Mouse (Mus musculus) testis, postnatal 10 days (tissue): ENCODE data around the gene Fbxo9.
"Not testable (repeated sequence)": the region's sequence is repeated elsewhere in the genome, so short reads cannot be mapped to it uniquely, and the experiment has no call there.

Experiments used
- DNase-seq: peaks from one replicate; pipeline ENCODE4 v3.0.0; 2021; ENCODE audit warnings: low spot score

The Fbxo9 gene

DNA sequence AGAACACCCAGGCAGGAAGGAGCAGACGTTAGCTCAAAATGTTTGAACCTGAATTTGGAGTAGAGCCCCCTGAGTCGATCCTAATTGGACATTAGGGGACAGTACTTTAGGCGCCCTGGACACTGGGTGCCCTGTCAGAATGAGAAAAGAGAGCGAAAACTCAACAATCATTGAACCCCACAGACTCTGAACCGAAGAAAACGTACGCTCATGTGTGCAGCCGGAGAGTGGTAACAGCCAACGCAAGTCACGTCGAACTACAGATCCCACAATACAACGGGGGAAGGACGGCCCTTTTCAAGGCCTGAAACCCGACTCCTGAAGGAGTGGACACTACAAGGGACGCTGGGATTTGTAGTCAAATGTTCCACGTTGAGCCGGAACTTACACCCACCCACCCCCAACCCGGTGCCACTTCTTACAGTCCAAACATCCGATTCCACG, at the start of gene Fbxo9, which contains the start of gene Ick:
Gene Fbxo9 (minus strand): TSS at position 270 of the 444 bp plus-strand sequence.
Gene Ick (plus strand): TSS at position 397 of the 444 bp plus-strand sequence.
- DNase-seq: peak; percentile 82

- DNase-seq: no peak
Measured at GRCm38 (mm10) chr9:78157221-78157620, 48.4 kb upstream of the Fbxo9 start.

DNA sequence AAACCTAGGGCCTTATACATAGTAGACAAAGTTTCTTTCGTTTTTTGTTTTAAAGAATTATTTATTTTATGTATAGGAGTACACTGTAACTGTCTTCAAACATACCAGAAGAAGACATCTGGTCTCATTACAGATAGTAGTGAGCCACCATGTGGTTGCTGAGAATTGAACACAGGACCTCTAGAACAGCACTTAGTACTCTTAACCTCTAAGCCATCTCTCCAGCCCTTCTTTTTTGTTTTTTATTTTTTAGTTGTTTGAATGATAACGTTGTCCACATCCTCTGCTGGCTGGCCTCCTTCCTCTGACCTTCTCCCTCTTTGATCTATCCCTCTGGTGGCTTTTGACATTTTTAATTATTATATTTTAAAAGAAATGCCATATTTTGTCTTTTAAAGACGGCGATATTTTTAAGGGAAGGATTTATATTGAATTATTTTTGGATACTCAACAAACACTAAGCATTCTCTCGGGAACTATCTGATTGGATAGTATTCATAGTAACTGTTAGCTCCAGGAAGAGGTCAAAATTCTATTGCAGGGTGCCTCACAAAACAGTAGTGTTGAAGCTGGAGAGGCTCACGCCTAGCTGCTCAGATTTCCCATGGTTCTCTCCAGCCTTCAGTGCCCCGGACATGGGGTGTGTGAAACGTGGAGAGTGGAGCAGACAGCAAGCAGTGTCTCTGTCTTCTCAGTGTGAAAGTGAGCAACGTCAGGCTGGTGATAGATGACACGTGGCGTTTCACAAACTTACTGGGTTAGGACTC, 45.5 kb upstream of the Fbxo9 start:
- no peak for DNase-seq

DNA sequence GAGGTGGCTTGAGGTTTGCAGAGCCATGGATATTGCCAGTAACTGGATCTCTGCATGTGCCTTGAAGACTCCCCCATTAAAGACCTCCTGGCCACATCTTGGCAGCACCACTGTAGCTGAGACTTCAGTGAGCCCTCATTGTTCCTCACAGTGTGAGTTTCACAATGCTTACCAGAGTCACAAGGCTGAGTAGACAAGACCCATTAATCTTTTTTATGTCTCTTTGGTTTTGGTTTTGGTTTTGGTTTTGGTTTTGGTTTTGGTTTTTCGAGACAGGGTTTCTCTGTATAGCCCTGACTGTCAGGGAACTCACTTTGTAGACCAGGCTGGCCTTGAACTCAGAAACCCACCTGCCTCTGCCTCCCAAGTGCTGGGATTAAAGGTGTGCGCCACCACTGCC, 40.9 kb upstream of the Fbxo9 start:
- not testable (repeated sequence) for DNase-seq

DNA sequence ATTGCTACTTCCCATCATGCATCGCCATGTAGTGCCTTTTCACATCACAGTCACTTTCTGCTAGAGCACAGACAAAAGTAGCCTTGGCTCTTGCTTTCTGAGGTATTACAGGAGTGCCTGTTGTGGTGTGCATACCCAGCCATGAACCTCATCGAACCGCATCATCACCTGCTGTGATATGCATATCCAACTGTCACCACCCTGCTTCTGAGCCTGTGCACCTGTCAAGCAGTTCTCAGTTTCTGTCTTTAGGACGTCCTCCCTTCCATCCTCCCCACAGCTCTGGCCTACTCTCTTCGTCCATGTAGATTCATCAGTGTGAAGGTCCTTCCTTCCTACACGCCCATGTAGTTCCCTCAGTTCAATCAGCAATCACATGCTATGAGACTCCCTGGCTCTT, 39.3 kb upstream of the Fbxo9 start:
- no peak for DNase-seq

- DNase-seq: no peak
Measured at GRCm38 (mm10) chr9:78146627-78147026, 37.8 kb upstream of the Fbxo9 start.

DNA sequence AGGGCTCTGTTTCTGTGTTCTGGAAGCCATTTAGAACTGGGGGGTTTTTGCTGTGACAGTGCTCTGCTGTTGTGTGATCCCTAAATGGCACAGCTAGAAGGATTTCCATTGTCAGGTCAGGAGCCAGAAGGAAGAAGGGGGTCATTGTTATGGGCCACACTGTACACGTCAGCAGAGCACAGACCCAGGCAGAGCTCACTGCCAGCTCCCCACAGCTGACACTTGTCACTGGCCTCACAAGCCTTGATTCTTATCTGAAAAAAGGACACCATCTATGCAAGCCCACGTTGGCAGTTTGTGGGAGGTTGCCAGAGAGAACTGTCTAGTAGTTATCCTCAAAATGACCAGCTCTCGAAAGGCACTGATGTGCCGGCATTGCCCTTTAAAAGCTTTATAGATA, 37.2 kb upstream of the Fbxo9 start:
- no peak for DNase-seq

DNA sequence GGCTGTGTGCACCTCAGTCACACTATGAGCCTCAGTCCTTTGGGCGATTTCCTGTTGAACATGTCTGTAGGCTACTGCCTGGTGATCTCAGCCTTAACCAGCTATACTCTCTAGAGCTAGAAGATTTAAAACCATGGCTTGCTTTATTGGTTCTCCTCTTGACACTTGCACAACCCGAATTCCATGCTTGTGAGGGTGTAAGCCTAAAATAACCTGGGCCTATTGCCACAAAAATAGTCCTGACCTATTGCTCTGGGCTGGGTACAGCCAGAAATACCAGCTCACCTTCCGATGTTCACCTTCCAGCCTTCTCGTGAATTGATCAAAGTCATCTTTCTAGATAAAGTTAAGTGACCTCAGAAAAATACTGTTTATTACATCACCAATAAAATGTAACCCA, 30.6 kb upstream of the Fbxo9 start:
- DNase-seq: no peak

- DNase-seq: no peak
Measured at GRCm38 (mm10) chr9:78138044-78138676, 29.3 kb upstream of the Fbxo9 start.

GRCm38 (mm10) chr9:78135658-78136057, 26.8 kb upstream of the Fbxo9 start:
- DNase-seq: no peak

GRCm38 (mm10) chr9:78126643-78127042, 17.8 kb upstream of the Fbxo9 start:
- no peak for DNase-seq

DNA sequence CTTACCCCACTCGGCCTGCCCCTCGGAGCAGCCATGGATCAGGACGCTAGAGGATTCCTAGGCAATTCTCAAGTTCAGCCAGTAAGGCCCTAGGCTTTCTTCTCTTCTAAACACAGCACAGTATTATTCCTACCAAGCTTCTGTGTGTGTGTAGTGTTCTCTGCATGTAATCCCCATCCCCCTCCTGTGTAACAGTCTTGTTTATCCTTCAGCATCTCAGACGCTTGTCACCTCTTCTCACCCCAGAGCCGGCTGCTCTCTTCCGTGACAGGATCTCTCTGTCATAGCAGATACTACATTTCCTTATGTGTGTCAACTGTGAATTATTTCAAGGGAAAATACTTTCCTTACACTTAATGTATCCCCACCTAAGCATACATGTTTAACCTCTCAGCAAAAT, 17.1 kb upstream of the Fbxo9 start:
- no peak for DNase-seq

DNA sequence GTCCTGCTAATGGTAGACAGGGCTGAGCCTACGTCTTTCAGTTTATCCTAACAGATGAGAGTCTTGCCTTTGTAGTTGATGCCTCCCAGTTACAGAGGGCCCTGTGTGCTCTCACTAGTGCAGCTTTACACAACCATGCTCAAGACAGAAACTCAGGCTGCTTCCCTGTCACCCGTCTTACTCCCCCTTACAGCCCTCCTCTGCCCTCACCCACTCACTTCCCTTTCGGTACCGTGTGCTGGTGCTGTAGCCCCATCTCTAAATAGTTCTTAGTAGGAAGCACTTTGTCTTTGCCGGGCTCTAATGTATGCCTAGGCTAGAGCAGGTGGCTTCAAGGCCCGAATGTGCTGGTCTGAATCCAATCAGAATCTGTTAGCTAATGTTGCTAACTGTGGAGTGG, 15.4 kb upstream of the Fbxo9 start:
- no peak for DNase-seq

- DNase-seq: no peak
Measured at GRCm38 (mm10) chr9:78122939-78123712, 14.3 kb upstream of the Fbxo9 start.

DNA sequence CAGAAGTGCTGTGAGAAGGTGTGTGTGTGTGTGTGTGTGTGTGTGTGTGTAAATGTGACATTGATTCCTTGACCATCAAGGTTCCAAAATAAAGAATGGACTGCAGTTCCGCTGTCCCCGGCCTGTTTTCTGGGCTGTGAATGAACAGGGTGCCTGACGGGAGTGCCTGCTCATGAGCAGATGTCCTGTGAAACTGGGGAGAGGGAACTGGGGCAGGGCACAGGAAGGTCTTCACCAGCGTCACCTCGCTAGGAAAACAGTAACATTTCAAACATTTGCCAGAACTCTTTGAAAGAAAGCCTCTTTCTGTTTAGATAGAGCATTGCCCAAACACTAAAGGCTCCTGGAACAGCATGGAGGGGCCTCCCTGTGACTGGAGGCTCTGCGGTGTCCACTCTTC, 13.1 kb upstream of the Fbxo9 start:
- no peak for DNase-seq

DNA sequence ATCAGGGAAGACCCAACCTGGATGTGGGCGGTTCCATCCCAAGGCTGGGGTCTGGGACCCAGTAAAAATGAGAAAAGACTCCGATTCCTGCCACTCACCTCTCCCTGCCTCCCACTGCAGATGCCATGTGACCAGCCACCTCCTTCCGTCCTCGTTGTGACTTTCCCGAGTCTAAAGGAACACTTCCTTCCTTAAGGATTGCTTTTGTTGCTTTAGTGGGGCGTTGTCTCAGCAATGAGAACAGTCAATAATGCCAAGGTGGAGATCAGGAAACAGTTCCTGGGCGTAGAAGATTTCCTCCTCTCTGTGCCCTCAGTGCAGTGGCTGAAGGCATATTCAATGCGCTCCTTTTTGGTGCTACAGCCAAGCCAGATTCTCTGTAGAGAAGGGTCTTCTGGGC, 12.5 kb upstream of the Fbxo9 start:
- no peak for DNase-seq

GRCm38 (mm10) chr9:78117690-78118089, 8.8 kb upstream of the Fbxo9 start:
- DNase-seq: no peak

DNA sequence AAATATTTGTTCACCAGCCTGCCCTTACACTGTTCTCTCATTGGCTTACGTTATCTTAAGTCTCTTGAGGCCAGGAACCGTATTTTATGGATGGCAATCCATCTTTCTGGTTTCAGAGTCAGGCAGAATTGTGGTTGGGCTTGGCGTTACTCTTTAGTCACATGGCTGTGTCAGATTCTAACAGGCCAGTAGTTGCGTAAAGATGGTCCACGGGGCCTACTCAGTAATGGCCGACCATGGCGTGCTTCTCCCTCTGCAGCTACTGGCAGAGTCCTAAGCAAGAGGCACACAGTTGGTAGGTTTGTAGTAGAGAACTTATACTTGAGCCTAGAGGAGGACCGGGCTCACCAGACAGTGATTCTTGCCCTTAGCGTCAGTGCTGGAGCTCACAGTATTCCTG, 6.9 kb upstream of the Fbxo9 start:
- no peak for DNase-seq

GRCm38 (mm10) chr9:78113538-78113885, 4.6 kb upstream of the Fbxo9 start:
- DNase-seq: peak; percentile 58

DNA sequence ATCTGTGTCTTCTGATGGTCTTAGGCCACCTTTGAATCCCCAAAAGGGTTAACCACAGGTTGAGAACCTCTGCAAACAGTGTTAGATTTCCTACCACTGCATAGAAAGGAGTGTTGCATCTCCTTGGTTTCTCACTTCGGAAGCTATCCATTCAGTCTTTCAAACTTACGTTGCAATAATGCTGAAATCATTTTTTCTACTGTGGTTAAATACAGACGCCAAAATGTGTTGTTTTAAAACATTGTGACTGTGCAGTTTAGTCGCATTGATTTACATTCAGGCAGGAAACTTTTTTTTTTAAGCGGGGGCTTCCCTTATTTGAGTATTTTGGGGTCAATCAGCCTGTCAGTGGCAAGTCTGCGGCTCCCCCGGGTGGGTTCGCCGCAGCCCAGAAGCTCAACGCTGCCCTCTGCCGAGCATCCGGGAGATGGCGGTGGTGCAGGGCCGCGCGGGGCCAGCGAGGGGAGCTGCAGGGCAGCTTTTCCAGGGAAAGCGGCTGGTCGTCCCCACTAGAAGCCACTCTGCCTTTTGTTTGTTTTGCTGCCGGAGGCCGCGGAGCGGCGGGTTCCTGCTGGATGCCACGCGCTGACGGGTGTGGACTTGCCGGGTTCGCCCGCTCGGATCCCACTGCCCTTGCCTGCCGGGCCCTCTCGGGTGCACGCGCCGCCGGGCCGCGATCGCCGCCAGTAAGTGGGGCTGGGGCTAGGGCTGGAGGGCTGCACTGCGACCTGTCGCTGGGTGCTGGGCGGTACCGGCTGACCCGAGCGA, 4.1 kb upstream of the Fbxo9 start:
- DNase-seq: peak; percentile 95

DNA sequence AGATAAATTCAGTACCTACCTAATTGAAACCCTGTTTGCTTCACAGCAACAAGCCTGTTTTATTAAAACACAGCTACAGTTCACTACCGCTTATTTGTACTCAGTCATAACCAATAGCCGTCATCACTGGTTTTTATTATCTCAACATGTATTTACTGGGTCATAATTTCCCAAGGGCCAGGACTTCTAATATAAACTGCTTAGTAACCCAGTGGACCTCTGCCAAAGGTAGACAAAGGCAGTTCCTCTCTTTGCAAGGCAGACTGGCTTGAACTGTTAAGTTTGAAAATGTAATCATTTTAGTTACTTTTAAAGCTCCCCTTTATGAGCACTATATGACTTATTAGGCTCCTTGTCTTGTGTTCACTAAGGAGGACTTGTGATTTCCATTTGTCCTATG, 2.6 kb upstream of the Fbxo9 start:
- DNase-seq: no peak

DNA sequence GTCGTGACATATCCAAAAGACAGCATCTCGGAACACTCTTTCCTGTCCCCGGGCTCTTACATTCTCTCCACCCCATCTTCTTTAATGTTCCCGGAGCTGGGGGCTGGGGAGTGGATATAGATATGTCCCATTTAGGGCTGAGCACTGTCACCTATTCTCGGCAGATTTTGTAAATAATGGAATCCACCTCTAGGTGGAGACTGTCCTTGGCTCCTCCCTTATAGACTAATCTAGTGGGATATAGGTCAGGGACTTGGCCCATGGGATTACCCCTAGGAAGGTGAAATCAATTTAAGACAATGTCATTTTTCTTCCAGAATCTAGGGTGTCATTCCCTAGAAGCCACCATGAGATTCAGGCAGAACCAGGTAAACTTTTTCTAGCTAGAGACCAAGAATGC, 791 bp upstream of the Fbxo9 start:
- no peak for DNase-seq
